In genomic region chr1:135583081-135583677, GRCm38 (mm10) we compare ENCODE assay signal across 8 mouse cellular contexts. TPM values are rescaled to one million over a fixed set of nuclear protein-coding genes. Genes with fewer than 3 reads are reported as not detected.
A peak's percentile ranks its signal among the peaks of the same experiment; 100 is the strongest.
DNase-seq lines count a peak whose midpoint lies in the region; ATAC-seq lines count a peak whose summit lies in the region.

No protein-coding gene starts in this region.

- DNase-seq in cerebellum, adult 8-10 months = peak; percentile 24
- DNase-seq in cerebellum, adult 11-12 months = no peak
- DNase-seq in heart, embryonic 10.5 days (ENCODE audit: low spot score) = no peak
- DNase-seq in layer of hippocampus, adult 8-10 months (ENCODE audit: low spot score in 2 of 2) = peak; percentile 64 to 72
- DNase-seq in right cerebral cortex, postnatal 25 days = peak; percentile 81

- peak overlapping the region; percentile 78 for H3K27ac ChIP-seq in embryonic facial prominence, embryonic 12.5 days
- peak overlapping the region; percentile 84 for H3K27ac ChIP-seq in heart, embryonic 10.5 days
- H3K27ac ChIP-seq in liver, embryonic 16.5 days (ENCODE audit: low read length) = no peak overlapping the region

- peak overlapping the region; percentile 60 for H3K9ac ChIP-seq in embryonic facial prominence, embryonic 12.5 days
- no peak overlapping the region for H3K9ac ChIP-seq in liver, embryonic 16.5 days (ENCODE audit: low read depth, low read length)

- 5% methylated on average over 15 of the region's 15 CpGs for WGBS in embryonic facial prominence, embryonic 12.5 days
- 10% methylated on average over 15 of the region's 15 CpGs for WGBS in heart, embryonic 10.5 days
- whole genome bisulfite sequencing in liver, embryonic 16.5 days (ENCODE audit: insufficient replicate concordance) = 38% methylated on average over 15 of the region's 15 CpGs

- no peaks in the 10 kb centered on the region for H3K9me3 ChIP-seq in embryonic facial prominence, embryonic 12.5 days
- no peaks in the 10 kb centered on the region for H3K9me3 ChIP-seq in heart, embryonic 10.5 days
- no peaks in the 10 kb centered on the region for H3K9me3 ChIP-seq in liver, embryonic 16.5 days (replicated peaks; ENCODE audit: control insufficient read depth, low read length)

- peak; percentile 20; the same call in 1 of the 2 replicates for ATAC-seq in embryonic facial prominence, embryonic 12.5 days (ENCODE audit: insufficient number of reproducible peaks, insufficient read depth, low FRiP score, low TSS enrichment)
- ATAC-seq in liver, embryonic 16.5 days (ENCODE audit: low read depth) = no peak
- ATAC-seq in CD4-positive, CD25-positive, alpha-beta regulatory T cell, adult 4 months = no peak

- H3K36me3 ChIP-seq in embryonic facial prominence, embryonic 12.5 days = no peaks in the 10 kb centered on the region
- H3K36me3 ChIP-seq in heart, embryonic 10.5 days = 0 out of 2 replicates have a peak, but pooled peaks cover 4% of the 10 kb centered on the region
- no peaks in the 10 kb centered on the region for H3K36me3 ChIP-seq in liver, embryonic 16.5 days (ENCODE audit: control insufficient read depth, insufficient read depth)

- H3K4me1 ChIP-seq in embryonic facial prominence, embryonic 12.5 days = peaks cover 71% of the 10 kb centered on the region
- peaks cover 97% of the 10 kb centered on the region for H3K4me1 ChIP-seq in heart, embryonic 10.5 days
- no peaks in the 10 kb centered on the region for H3K4me1 ChIP-seq in liver, embryonic 16.5 days (ENCODE audit: control insufficient read depth, low read depth, low read length)

- H3K4me2 ChIP-seq in embryonic facial prominence, embryonic 12.5 days (replicated peaks) = peak overlapping the region; percentile 87
- H3K4me2 ChIP-seq in liver, embryonic 16.5 days (ENCODE audit: low read depth, low read length) = peak overlapping the region; percentile 19; the same call in 1 of the 2 replicates

- H3K27me3 ChIP-seq in embryonic facial prominence, embryonic 12.5 days = 0 out of 2 replicates have a peak, but pooled peaks cover 2% of the 10 kb centered on the region
- peaks cover 8% of the 10 kb centered on the region; the same call in 1 of the 2 replicates for H3K27me3 ChIP-seq in heart, embryonic 10.5 days (ENCODE audit: insufficient read depth, poor library complexity, severe bottlenecking)
- peaks cover 34% of the 10 kb centered on the region for H3K27me3 ChIP-seq in liver, embryonic 16.5 days (ENCODE audit: control insufficient read depth, insufficient read depth, low read depth, low read length)

- H3K4me3 ChIP-seq in embryonic facial prominence, embryonic 12.5 days = peak overlapping the region; percentile 54
- H3K4me3 ChIP-seq in heart, embryonic 10.5 days = peak overlapping the region; percentile 78
- no peak overlapping the region for H3K4me3 ChIP-seq in liver, embryonic 16.5 days (ENCODE audit: low read depth, low read length)

RNA-seq across cellular contexts. Expression of gene Nav1, which starts 23.9 kb away (rescaled TPM):
- 18.6 and 19.6 TPM in 2 replicates for polyA plus RNA-seq in embryonic facial prominence, embryonic 12.5 days (2016; fragmentation: Nextera tagmentation; extraction: Ambion mirVana)
- polyA plus RNA-seq in heart, embryonic 10.5 days (2016; fragmentation: Nextera tagmentation; extraction: Ambion mirVana) = 26.5 and 33.0 TPM in 2 replicates
- total RNA-seq in layer of hippocampus, adult 8-10 months (2022) = 10 to 100 TPM; 55.8 to 63.3 (median 59.9) TPM
- 0.70 and 1.1 TPM in 2 replicates for polyA plus RNA-seq in liver, embryonic 16.5 days (2015; fragmentation: Nextera tagmentation; extraction: Ambion mirVana)
- polyA plus RNA-seq in CD4-positive, CD25-positive, alpha-beta regulatory T cell, adult 4 months (2017; shearing (Covaris generic)) = under 1 TPM; 0.29 to 0.98 TPM

Comparison
In these comparisons a context has a peak if more than half of its experiments do, and no peak if none do; other contexts are left out.
1. DNase-seq: peak in cerebellum, adult 8-10 months (single experiment), layer of hippocampus, adult 8-10 months (2 of 2) and right cerebral cortex, postnatal 25 days (single experiment); none in cerebellum, adult 11-12 months (single experiment) and heart, embryonic 10.5 days (single experiment).